Mouse (Mus musculus): ENCODE measurements around the gene Keap1. TPM values are rescaled to one million over a fixed set of nuclear protein-coding genes. Genes with fewer than 3 reads are reported as not detected.
"Not testable (repeated sequence)": the region's sequence is repeated elsewhere in the genome, so short reads cannot be mapped to it uniquely, and the experiment has no call there.

Keap1 gene
- total RNA-seq, 2 experiments from 2014 or later, result 28.8 to 31.9 TPM

DNA sequence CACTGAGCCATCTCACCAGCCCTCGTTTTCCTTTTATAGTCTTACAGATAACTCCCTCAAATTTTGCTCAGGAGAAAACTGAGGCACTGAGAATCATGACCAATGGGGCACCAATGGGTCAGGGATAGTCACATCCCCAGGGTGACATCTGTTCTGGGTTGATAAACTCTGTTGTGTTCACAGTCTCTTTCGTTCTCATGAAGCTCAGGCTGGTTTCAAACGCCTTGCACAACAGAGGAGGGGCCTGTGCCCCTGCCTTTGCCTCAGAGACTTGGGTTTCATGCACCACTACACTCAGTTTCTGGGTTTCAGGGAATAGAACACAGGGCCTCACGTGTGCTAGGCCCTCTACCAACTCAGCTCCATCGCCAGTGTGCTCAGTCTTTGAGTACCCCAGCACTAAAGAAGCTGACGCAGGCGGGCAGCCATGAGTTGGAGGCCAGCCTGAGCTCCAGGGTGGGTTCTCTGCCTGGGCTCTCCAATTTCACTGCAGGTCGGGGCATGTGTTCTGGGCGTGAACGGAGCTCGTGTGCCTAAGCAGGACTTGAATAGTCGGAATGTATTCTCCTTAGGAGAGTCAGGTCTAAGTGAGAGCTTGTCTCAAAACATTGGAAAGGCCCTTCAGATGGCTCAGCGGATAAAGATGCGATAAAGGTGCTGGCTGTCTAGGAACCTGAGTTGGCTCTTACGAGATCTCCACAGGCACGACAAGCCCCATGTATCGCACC lies 25.3 kb upstream of the Keap1 start:
- no peak for ATAC-seq (replicated peaks; ENCODE audit: poor library complexity, severe bottlenecking)

GRCm38 (mm10) chr9:21261831-21262230 lies 22.7 kb upstream of the Keap1 start:
- no peak for ATAC-seq (replicated peaks; ENCODE audit: poor library complexity, severe bottlenecking)

GRCm38 (mm10) chr9:21260491-21261040 lies 21.4 kb upstream of the Keap1 start:
- no peak for ATAC-seq (replicated peaks; ENCODE audit: poor library complexity, severe bottlenecking)

DNA sequence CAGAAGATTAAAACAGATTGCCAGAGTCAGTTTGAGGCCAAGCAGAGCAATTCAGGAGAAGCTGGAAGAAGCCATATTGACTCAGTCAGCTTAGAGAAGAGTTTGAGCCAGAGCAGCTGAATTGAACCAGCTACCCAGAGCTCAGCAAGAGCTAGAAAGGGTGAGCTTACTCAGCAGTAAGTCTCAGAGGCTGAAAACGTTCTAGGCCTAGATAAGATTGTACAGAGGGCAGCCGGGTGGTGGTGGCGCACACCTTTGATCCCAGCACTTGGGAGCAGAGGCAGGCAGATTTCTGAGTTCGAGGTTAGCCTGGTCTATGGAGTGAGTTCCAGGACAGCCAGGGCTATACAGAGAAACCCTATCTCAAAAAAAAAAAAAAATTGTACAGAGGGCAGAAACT lies 17.2 kb upstream of the Keap1 start:
- ATAC-seq (replicated peaks; ENCODE audit: poor library complexity, severe bottlenecking), result not testable (repeated sequence)

DNA sequence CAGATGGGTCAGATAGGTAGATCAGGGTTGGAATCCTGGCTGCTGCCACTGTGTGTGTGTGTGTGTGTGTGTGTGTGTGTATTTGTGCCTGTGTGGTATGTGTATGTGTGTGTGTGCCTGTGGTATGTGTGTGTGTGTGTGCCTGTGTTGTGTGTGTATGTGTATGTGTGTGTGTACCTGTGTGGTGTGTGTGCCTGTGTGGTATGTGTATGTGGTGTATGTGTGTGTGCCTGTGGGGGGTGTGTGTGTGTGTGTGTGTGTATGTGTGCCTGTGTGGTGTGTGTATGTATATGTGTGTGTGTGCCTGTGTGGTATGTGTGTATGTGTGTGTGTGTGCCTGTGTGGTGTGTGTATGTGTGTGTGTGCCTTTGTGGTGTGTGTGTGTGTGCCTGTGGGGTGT lies 15.5 kb upstream of the Keap1 start:
- ATAC-seq (replicated peaks; ENCODE audit: poor library complexity, severe bottlenecking), result no peak

DNA sequence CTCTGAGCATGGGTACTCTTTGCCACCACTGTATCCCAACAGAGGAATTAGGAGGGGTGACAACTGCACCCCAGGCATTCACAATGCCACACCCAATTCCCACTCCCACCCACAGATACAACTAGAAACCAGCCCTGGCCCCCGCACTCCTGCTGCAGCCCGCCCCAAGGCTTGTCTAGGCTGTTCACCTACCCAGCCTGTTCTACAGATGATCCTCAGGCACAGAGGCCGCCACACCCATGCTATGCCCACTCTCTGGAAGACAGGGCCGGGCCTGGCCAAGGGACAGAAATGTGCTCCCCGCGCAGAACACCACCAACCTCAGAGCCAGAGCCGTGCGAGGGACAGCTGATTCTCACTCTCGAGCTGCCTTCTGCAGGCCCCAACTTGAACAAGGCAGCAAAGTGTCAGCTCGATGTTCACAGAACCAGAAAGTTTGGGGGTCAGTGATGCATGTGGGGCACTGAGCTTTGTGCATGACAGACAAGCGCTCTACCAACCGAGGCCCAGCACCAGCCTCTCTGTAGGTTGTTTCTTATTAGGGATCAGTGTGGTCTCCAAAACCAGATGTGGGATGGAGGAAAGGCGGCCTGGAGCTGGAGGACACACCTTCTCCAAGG lies 12.1 kb upstream of the Keap1 start:
- ATAC-seq (replicated peaks; ENCODE audit: poor library complexity, severe bottlenecking), result no peak

- no peak for ATAC-seq (replicated peaks; ENCODE audit: poor library complexity, severe bottlenecking)
Measured at GRCm38 (mm10) chr9:21250509-21250908, 11.3 kb upstream of the Keap1 start.

- no peak for ATAC-seq (replicated peaks; ENCODE audit: poor library complexity, severe bottlenecking)
Measured at GRCm38 (mm10) chr9:21249629-21250508, 10.7 kb upstream of the Keap1 start.

DNA sequence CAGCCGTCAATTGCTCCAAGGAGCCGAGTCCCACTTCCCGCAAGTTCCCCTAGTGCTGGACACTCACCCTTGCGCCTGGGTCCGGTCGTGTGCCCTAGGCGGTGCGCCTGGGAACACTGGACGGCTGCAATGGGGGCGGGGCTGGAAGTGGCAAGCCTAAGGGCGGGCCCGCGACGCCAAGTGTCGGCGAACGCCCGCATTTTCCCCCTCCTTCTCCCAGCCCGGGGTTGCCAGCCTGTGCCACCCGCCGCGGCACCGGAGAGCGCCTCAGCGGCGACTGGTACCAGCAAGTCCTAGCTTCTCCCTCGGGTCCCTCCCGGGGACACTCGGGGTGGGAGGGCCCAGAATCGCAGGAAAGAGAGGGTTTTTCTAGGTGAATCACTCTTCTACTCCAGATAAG lies 9.2 kb upstream of the Keap1 start, which contains the start of gene S1pr5:
Gene S1pr5 (minus strand): TSS at position 118 of the 400 bp plus-strand sequence.
- peak; percentile 56 for ATAC-seq (replicated peaks; ENCODE audit: poor library complexity, severe bottlenecking)

DNA sequence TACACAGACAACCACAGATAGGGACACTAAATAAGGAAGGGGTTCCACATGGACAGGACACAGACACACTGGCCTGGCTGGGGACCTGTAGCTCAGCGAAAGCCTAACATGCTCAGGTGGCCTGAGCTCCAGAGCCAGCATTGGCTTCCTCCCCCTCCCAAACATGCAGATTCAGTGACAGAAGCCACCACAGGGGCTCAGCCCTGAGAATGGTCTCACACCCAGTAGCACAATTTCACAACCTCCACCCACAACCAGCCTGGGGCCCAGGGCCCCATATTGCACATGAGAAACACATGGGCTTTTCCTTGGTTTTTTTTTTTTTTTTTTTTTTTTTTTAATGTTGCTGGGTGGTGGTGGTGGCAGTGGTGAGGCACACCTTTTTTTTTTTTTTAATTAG lies 7.2 kb upstream of the Keap1 start:
- peak; percentile 78 for ATAC-seq (replicated peaks; ENCODE audit: poor library complexity, severe bottlenecking)

- ATAC-seq (replicated peaks; ENCODE audit: poor library complexity, severe bottlenecking), result no peak
Measured at GRCm38 (mm10) chr9:21245113-21245487, 5.9 kb upstream of the Keap1 start.

DNA sequence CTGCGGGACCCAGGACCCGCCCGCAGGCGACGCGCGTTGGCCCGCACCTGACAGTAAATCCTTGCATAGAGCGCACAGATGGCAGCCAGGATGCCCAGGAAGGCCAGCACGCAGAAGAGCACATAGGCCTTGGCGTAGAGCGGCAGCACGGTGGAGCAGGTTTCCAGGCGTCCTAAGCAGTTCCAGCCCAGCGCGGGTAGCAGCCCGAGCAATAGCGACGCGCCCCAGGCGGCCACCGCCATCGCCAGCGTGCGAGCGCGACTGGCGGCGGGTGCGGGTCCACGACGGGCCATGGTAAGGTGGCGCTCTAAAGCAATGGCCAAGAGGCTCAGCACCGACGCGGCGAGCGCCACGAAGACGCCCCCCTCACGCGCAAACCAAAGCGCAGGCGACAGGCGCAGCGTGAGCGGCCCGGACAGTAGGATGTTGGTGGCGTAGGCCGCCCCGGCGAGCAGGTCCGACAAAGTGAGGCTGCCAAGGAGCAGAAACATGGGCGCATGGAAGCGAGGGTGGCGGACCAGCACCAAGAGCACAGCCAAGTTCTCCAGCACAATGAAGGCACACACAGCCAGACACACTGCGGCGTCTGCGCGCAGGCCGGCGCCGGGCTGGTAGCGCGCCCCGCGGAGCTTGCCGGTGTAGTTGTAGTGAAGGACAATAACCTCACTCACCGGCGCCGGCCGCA lies 5.4 kb upstream of the Keap1 start:
- ATAC-seq (replicated peaks; ENCODE audit: poor library complexity, severe bottlenecking), result 0 out of 2 replicates have a peak, but pooled peaks have one; percentile 13

GRCm38 (mm10) chr9:21243826-21244427 lies 4.8 kb upstream of the Keap1 start:
- ATAC-seq (replicated peaks; ENCODE audit: poor library complexity, severe bottlenecking), result no peak

DNA sequence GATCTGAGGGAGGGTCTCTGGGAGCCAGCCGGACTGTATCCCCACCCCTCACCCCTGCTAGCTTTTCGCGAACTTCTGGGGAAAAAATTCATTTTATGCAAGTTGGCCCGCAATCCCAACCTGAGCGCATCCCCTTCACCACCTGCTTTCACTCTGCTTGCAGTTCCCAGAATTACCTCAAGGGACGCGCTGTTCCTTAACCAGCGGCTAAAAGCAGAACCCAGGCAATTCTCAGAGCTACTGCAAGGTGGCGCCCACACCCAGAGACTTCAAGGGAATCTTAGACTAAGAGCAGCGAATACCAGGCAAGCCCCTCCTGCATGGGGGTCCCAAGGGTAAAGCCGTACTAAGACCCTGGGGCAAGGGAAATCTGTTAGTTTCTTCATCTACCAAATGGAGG lies 2.2 kb upstream of the Keap1 start:
- peak; percentile 45 for ATAC-seq (replicated peaks; ENCODE audit: poor library complexity, severe bottlenecking)

DNA sequence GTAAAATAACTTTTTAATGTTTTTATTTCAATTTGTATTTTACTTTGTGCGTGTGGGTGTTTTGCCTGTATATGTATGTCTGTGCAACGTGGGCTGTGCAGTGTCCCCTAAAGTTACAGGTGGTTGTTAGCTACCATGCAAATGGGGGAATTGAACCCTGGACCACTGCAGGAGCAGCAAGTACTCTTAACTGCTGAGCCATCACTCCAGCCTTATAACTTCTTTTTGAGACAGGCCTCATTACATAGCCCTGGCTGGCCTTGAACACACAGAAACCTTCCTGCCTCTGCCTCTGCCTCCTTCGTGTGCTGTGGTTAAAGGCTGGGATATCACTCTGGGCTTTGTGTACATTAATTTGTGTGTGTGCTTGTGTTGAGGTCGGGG lies 296 bp upstream of the Keap1 start:
- ATAC-seq (replicated peaks; ENCODE audit: poor library complexity, severe bottlenecking), result no peak

GRCm38 (mm10) chr9:21238004-21238732 lies 993 bp downstream of the Keap1 start:
- no peak for ATAC-seq (replicated peaks; ENCODE audit: poor library complexity, severe bottlenecking)

DNA sequence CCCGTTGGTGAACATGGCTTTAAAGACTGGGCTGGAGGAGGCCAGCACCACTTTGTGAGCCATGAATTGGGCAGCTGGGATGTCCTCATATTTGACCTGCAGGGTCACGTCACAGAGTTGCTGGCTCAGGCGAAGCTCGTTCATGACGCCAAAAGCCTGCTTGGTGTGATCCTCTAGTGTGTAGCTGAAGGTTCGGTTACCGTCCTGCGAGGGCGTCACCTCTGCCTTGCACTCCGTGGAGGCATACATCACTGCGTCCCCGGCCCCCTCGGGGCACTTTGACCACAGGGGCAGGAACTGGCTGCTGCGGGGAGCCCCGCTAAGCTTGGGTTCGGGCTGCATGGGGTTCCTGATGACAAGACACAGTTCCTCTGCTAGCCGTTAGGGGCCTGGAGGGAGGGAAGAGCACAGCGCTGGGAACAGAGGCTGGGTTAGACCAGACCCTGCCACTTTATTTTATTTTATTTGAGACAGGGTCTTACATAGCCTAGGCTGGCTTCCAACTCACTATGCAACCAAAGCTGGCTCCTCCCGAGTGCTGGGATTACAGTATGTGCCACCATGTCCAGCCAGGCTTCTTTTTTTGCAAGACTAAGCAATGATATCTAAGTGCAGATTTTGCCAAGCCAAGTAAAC lies 1.7 kb downstream of the Keap1 start:
- peak; percentile 62 for ATAC-seq (replicated peaks; ENCODE audit: poor library complexity, severe bottlenecking)

- ATAC-seq (replicated peaks; ENCODE audit: poor library complexity, severe bottlenecking), result no peak
Measured at GRCm38 (mm10) chr9:21236991-21237367, 2.2 kb downstream of the Keap1 start.

- peak; percentile 18; the same call in 1 of the 2 replicates for ATAC-seq (replicated peaks; ENCODE audit: poor library complexity, severe bottlenecking)
Measured at GRCm38 (mm10) chr9:21235341-21235740, 3.8 kb downstream of the Keap1 start.

Measured in granulocyte monocyte progenitor cell, adult 5-6 weeks (primary cell).